Mouse (Mus musculus) small intestine, adult 2 months (tissue): Measurements from ENCODE around the gene Eid2. TPM values are rescaled to one million over a fixed set of nuclear protein-coding genes. Genes with fewer than 3 reads are reported as not detected.

ENCODE experiments used
- H3K27ac ChIP-seq: fragments of 200-500 bp; 2 replicates; pipeline ENCODE4 v1.5.1; 2012; ENCODE audit warnings: low read depth, low read length, control low read depth, inconsistent platforms; ENCODE audit not compliant: insufficient read depth
- H3K27me3 ChIP-seq: fragments of 200-500 bp; 2 replicates; pipeline ENCODE4 v1.6.1; 2012; ENCODE audit warnings: mild to moderate bottlenecking, moderate library complexity, low read length, inconsistent platforms; ENCODE audit not compliant: control insufficient read depth, insufficient read depth
- H3K36me3 ChIP-seq: fragments of 200-500 bp; 2 replicates; pipeline ENCODE4 v1.6.1; 2012; ENCODE audit warnings: mild to moderate bottlenecking, low read length, control low read depth, inconsistent platforms; ENCODE audit not compliant: control insufficient read depth, insufficient read depth
- H3K4me1 ChIP-seq: fragments of 200-500 bp; 2 replicates; pipeline ENCODE4 v1.6.1; 2012; ENCODE audit warnings: low read length, inconsistent platforms, mixed read lengths; ENCODE audit not compliant: control insufficient read depth, insufficient read depth, insufficient read length
- H3K4me3 ChIP-seq: fragments of 200-500 bp; 2 replicates; pipeline ENCODE4 v1.5.1; 2012; ENCODE audit warnings: low read depth, mild to moderate bottlenecking, control low read depth, inconsistent platforms, low read length, moderate library complexity
- CTCF ChIP-seq: fragments of 200-500 bp; IDR thresholded peaks from 2 replicates; pipeline ENCODE4 v1.5.1; 2012; ENCODE audit warnings: low read depth, mild to moderate bottlenecking, control low read depth, inconsistent platforms, low read length, moderate library complexity, mixed read lengths; ENCODE audit not compliant: insufficient replicate concordance, insufficient read length; ENCODE audit errors: extremely low read depth
- POLR2A ChIP-seq: fragments of 200-500 bp; IDR thresholded peaks from 2 replicates; pipeline ENCODE4 v1.6.1; 2012; ENCODE audit warnings: low read depth, mild to moderate bottlenecking, control low read depth, inconsistent platforms, low read length, moderate library complexity
- WGBS: fragments of 180-500 bp; shearing (Covaris S2); methylation state at CpG from one replicate; pipeline ENCODE4 v1.1.7; 2018; 5-methylcytosine and 5-hydroxymethylcytosine counted together
- polyA plus RNA-seq: library from polyadenylated mRNA; depleted of rRNA; stranded (reverse); fragments of >200 nt; gene quantifications from 2 replicates; pipeline ENCODE4 v1.2.3, GENCODE M21; 2012

The Eid2 gene
- polyA plus RNA-seq, 1 experiment = 2.3 TPM

- 73% methylated on average over 6 of the region's 6 CpGs for WGBS
- Histone ChIP-seq H3K4me3 (no peak overlapping the region), H3K4me1 (no peaks in the 10 kb centered on the region)
These were observed 13.1 kb upstream of the Eid2 start for GRCm38 (mm10) chr7:28254591-28254990.

GRCm38 (mm10) chr7:28255476-28255875, 12.2 kb upstream of the Eid2 start:
- TF ChIP-seq CTCF (peak; percentile 26; the same call in 1 of the 2 replicates), POLR2A (no peak)
- Histone ChIP-seq H3K27ac (no peak overlapping the region), H3K36me3 (no peaks in the 10 kb centered on the region), H3K4me1 (no peaks in the 10 kb centered on the region), H3K4me3 (no peak overlapping the region), H3K27me3 (no peaks in the 10 kb centered on the region)
- 79% methylated on average over 6 of the region's 6 CpGs for WGBS

More at GRCm38 (mm10) chr7:28254591-28254990, 13.1 kb upstream of the Eid2 start:
- Histone ChIP-seq H3K27me3 (no peaks in the 10 kb centered on the region), H3K27ac (no peak overlapping the region), H3K36me3 (no peaks in the 10 kb centered on the region)
- TF ChIP-seq CTCF (no peak), POLR2A (no peak)

GRCm38 (mm10) chr7:28262861-28263260, 4.8 kb upstream of the Eid2 start:
- 38% methylated on average over 5 of the region's 5 CpGs for WGBS
- Histone ChIP-seq H3K27ac (no peak overlapping the region), H3K4me3 (no peak overlapping the region), H3K36me3 (no peaks in the 10 kb centered on the region), H3K27me3 (peaks cover 4% of the 10 kb centered on the region), H3K4me1 (no peaks in the 10 kb centered on the region)
- TF ChIP-seq CTCF = no peak

GRCm38 (mm10) chr7:28263786-28264185, 3.9 kb upstream of the Eid2 start:
- H3K27me3 ChIP-seq = peaks cover 5% of the 10 kb centered on the region
- 4% methylated on average over 15 of the region's 15 CpGs for WGBS
- no peak overlapping the region for H3K27ac ChIP-seq
- TF ChIP-seq POLR2A = no peak
- H3K4me3 ChIP-seq = no peak overlapping the region
- H3K4me1 ChIP-seq = peaks cover 4% of the 10 kb centered on the region; the same call in 1 of the 2 replicates
- no peaks in the 10 kb centered on the region for H3K36me3 ChIP-seq

GRCm38 (mm10) chr7:28265391-28265790, 2.3 kb upstream of the Eid2 start:
- TF ChIP-seq CTCF (no peak), POLR2A (no peak)
- peaks cover 5% of the 10 kb centered on the region for H3K27me3 ChIP-seq
- H3K36me3 ChIP-seq = no peaks in the 10 kb centered on the region
- no peak overlapping the region for H3K4me3 ChIP-seq
- peaks cover 4% of the 10 kb centered on the region; the same call in 1 of the 2 replicates for H3K4me1 ChIP-seq
- 83% methylated on average over 13 of the region's 13 CpGs for WGBS
- no peak overlapping the region for H3K27ac ChIP-seq

GRCm38 (mm10) chr7:28268042-28268531, 406 bp downstream of the Eid2 start:
- WGBS = 1% methylated on average over 57 of the region's 62 CpGs
- Histone ChIP-seq H3K27ac (no peak overlapping the region), H3K27me3 (peaks cover 5% of the 10 kb centered on the region), H3K4me3 (peak overlapping the region; percentile 71), H3K36me3 (no peaks in the 10 kb centered on the region), H3K4me1 (peaks cover 4% of the 10 kb centered on the region; the same call in 1 of the 2 replicates)
- TF ChIP-seq POLR2A (no peak), CTCF (no peak)

- H3K4me1 ChIP-seq = peaks cover 4% of the 10 kb centered on the region; the same call in 1 of the 2 replicates
- 26% methylated on average over 16 of the region's 16 CpGs for WGBS
- H3K36me3 ChIP-seq = no peaks in the 10 kb centered on the region
- H3K27me3 ChIP-seq = peaks cover 5% of the 10 kb centered on the region
- peak overlapping the region; percentile 71 for H3K4me3 ChIP-seq
- H3K27ac ChIP-seq = no peak overlapping the region
- TF ChIP-seq POLR2A (no peak), CTCF (no peak)
These were observed 895 bp downstream of the Eid2 start for GRCm38 (mm10) chr7:28268576-28268975.
